Mouse (Mus musculus) embryonic facial prominence, embryonic 12.5 days (tissue): ENCODE data around the gene Enthd1. TPM values are rescaled to one million over a fixed set of nuclear protein-coding genes. Genes with fewer than 3 reads are reported as not detected.

Experiments
- ATAC-seq: fragments of 200-750 bp; cut with Nextera tagmentation; 2 replicates; pipeline ENCODE4 v1.8.0; 2017; ENCODE audit not compliant: insufficient number of reproducible peaks, insufficient read depth, low FRiP score, low TSS enrichment
- H3K27ac ChIP-seq: fragments of 300-500 bp; sonication (generic); 2 replicates; pipeline ENCODE4 v1.5.1; 2016; ENCODE audit warnings: mild to moderate bottlenecking
- H3K27me3 ChIP-seq: fragments of 300-500 bp; sonication (generic); 2 replicates; pipeline ENCODE4 v1.6.1; 2016; ENCODE audit warnings: mild to moderate bottlenecking, moderate library complexity
- H3K36me3 ChIP-seq: fragments of 300-500 bp; sonication (generic); 2 replicates; pipeline ENCODE4 v1.6.1; 2016; ENCODE audit warnings: mild to moderate bottlenecking
- H3K4me1 ChIP-seq: fragments of 300-500 bp; sonication (generic); 2 replicates; pipeline ENCODE4 v1.6.1; 2016
- H3K4me2 ChIP-seq: fragments of 300-500 bp; sonication (generic); replicated peaks from 2 replicates; pipeline ENCODE4 v1.6.1; 2016; ENCODE audit warnings: mild to moderate bottlenecking, moderate library complexity
- H3K4me3 ChIP-seq: fragments of 300-500 bp; sonication (generic); 2 replicates; pipeline ENCODE4 v1.5.1; 2016; ENCODE audit warnings: mild to moderate bottlenecking
- H3K9ac ChIP-seq: fragments of 300-500 bp; sonication (generic); 2 replicates; pipeline ENCODE4 v1.6.1; 2016; ENCODE audit warnings: mild to moderate bottlenecking, moderate library complexity
- H3K9me3 ChIP-seq: fragments of 300-500 bp; sonication (generic); 2 replicates; pipeline ENCODE4 v1.6.1; 2016; ENCODE audit warnings: mild to moderate bottlenecking, moderate library complexity
- WGBS: fragments of 180-500 bp; shearing (Covaris S2); methylation state at CpG from one replicate; pipeline ENCODE4 v1.1.7; 2016; 5-methylcytosine and 5-hydroxymethylcytosine counted together
- polyA plus RNA-seq: library from polyadenylated mRNA; unstranded; fragments of >200 nt; fragmentation: Nextera tagmentation; extraction: Ambion mirVana; gene quantifications from 2 replicates; pipeline ENCODE4 v1.2.1, GENCODE M21; 2016

Gene Enthd1
- polyA plus RNA-seq, 1 experiment from 2014 or later, result not detected

- Histone ChIP-seq H3K4me1 (no peaks in the 10 kb centered on the region), H3K36me3 (no peaks in the 10 kb centered on the region), H3K27ac (no peak overlapping the region), H3K9me3 (no peaks in the 10 kb centered on the region), H3K4me3 (no peak overlapping the region), H3K4me2 (no peak overlapping the region), H3K9ac (no peak overlapping the region), H3K27me3 (no peaks in the 10 kb centered on the region; the same call in 1 of the 2 replicates)
- no peak for ATAC-seq
- 58% methylated on average over 2 of the region's 2 CpGs for WGBS
These were observed 146.8 kb downstream of the Enthd1 start for GRCm38 (mm10) chr15:80418146-80418545.

- no peaks in the 10 kb centered on the region for H3K9me3 ChIP-seq
- ATAC-seq, result no peak
These were observed 147.9 kb downstream of the Enthd1 start for GRCm38 (mm10) chr15:80417066-80417465.

DNA sequence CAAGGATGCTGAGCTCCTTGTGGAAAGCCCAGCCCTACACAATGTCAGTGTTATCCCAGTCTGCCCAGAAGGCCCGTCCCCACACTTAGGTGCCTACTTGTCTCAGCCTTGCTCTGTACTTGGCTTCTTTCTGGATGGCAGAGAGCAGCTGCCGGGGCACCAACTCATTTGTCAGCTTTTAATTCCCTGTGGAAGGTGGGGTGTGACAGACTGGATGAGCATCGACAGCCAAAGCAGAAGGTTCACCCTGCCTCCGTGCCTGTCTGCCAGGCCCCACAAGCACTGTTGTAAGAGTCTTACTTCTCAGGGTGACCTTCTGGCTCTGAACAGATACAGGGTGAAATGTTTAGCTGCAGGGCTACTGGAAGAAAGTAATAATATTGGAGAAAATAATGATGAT is 149.8 kb downstream of the Enthd1 start:
- H3K9ac ChIP-seq, result no peak overlapping the region
- H3K4me3 ChIP-seq, result no peak overlapping the region
- 82% methylated on average over 4 of the region's 4 CpGs for WGBS
- no peak for ATAC-seq
- H3K4me2 ChIP-seq, result no peak overlapping the region
- H3K9me3 ChIP-seq, result no peaks in the 10 kb centered on the region
- no peaks in the 10 kb centered on the region for H3K36me3 ChIP-seq
- no peaks in the 10 kb centered on the region; the same call in 1 of the 2 replicates for H3K27me3 ChIP-seq
- H3K27ac ChIP-seq, result no peak overlapping the region
- no peaks in the 10 kb centered on the region for H3K4me1 ChIP-seq

More at GRCm38 (mm10) chr15:80417066-80417465, 147.9 kb downstream of the Enthd1 start:
- Histone ChIP-seq H3K9ac (no peak overlapping the region), H3K36me3 (no peaks in the 10 kb centered on the region), H3K4me1 (no peaks in the 10 kb centered on the region), H3K4me3 (no peak overlapping the region), H3K27me3 (no peaks in the 10 kb centered on the region; the same call in 1 of the 2 replicates), H3K27ac (no peak overlapping the region), H3K4me2 (no peak overlapping the region)
- WGBS, result 67% methylated on average over 8 of the region's 9 CpGs

DNA sequence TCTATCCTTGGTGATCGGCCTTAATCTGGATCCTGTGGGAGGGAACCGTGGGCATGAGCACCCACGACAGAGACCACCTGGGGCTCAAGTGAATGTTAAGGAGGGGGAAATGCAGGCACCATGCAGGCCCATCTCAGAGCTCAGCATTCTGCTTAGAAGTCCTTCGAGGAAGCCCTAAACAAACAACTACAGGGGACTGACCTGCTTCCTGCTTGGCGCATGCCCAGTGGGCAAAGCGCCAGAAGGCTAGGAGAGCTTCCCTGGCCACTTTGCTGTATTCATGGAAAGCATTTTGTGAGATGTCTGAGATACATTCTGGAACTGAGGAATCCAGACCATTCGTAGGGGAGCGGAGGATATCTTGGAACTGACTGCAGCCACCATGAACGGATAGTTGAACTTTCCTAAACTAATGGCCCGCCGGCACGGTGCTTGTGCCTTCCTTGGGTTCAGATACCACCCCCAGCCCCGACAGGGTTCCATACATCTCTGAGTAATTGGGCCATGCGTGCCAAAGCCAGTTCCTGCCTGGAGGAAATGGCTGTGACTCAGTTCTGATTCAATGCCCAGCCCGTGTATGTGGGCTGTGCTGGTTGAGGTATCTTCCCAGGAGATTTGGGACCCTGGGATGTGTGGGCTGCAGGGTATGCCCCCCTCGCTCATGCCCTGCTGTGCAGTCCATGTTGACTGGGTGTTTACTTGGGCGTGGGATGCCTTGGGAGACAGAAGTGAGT is 150.8 kb downstream of the Enthd1 start:
- Histone ChIP-seq H3K4me2 (no peak overlapping the region), H3K27ac (no peak overlapping the region), H3K4me3 (no peak overlapping the region), H3K9me3 (no peaks in the 10 kb centered on the region), H3K9ac (no peak overlapping the region), H3K36me3 (no peaks in the 10 kb centered on the region), H3K4me1 (no peaks in the 10 kb centered on the region), H3K27me3 (no peaks in the 10 kb centered on the region; the same call in 1 of the 2 replicates)
- 88% methylated on average over 17 of the region's 17 CpGs for WGBS
- ATAC-seq, result no peak

- H3K4me1 ChIP-seq, result no peaks in the 10 kb centered on the region
- H3K4me3 ChIP-seq, result no peak overlapping the region
- H3K27ac ChIP-seq, result no peak overlapping the region
- H3K27me3 ChIP-seq, result no peaks in the 10 kb centered on the region; the same call in 1 of the 2 replicates
- no peak overlapping the region for H3K9ac ChIP-seq
- no peaks in the 10 kb centered on the region for H3K9me3 ChIP-seq
- no peak for ATAC-seq
- no peak overlapping the region for H3K4me2 ChIP-seq
- 78% methylated on average over 4 of the region's 4 CpGs for WGBS
- H3K36me3 ChIP-seq, result no peaks in the 10 kb centered on the region
These were observed 151.9 kb downstream of the Enthd1 start for GRCm38 (mm10) chr15:80413070-80413469.

DNA sequence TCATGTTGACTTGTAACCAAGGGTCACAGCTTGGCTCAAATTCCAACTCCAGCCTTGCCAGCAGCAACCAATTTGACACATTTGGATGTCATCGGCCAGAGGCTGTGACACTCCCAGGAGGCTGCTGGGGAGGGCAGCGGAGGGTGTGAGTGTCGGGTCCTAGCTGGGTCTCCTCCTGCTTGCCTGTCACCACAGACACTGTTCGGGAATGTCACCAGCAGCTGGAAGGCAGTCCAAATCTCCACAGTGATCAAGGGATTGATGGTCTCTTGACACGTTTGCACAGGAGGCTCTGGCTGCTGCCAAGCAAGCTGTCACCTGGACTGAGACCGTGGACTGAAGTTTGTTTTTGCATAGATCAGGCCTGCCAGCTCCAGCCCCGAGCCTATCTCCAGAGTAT is 154.3 kb downstream of the Enthd1 start:
- no peaks in the 10 kb centered on the region for H3K4me1 ChIP-seq
- H3K27ac ChIP-seq, result no peak overlapping the region
- H3K36me3 ChIP-seq, result no peaks in the 10 kb centered on the region
- H3K9ac ChIP-seq, result no peak overlapping the region
- H3K4me2 ChIP-seq, result no peak overlapping the region
- no peak overlapping the region for H3K4me3 ChIP-seq
- WGBS, result 72% methylated on average over 7 of the region's 7 CpGs
- H3K9me3 ChIP-seq, result no peaks in the 10 kb centered on the region
- no peaks in the 10 kb centered on the region; the same call in 1 of the 2 replicates for H3K27me3 ChIP-seq
- ATAC-seq, result no peak

DNA sequence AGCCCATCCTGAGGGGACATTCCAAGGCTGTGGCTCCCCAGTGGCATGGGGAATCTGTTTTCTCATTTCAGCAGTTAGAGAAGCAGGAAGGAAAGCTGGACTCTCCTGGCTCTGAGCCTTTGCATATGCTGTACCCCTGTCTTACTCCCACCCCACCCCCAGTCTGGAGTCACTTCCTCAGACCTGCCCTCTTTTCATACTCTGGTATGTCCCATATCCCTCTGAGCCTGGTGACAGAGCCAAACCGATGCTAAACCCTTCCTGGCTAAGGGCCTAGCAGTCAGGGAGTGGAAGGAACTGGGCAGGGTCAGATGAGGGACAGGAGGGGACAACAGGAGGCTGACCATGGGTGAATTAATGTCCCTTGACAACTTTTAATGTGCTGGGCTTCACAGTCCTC is 157.1 kb downstream of the Enthd1 start:
- Histone ChIP-seq H3K9me3 (no peaks in the 10 kb centered on the region), H3K4me2 (no peak overlapping the region), H3K27ac (no peak overlapping the region), H3K4me3 (no peak overlapping the region), H3K27me3 (no peaks in the 10 kb centered on the region), H3K9ac (no peak overlapping the region), H3K36me3 (no peaks in the 10 kb centered on the region), H3K4me1 (no peaks in the 10 kb centered on the region)
- no peak for ATAC-seq
- WGBS, result 27% methylated on average over 1 of the region's 1 CpGs

Other genes with a start within 250 kb of the Enthd1 start
- gene Grap2, start 7.4 kb upstream of the Enthd1 start, polyA plus RNA-seq, result 3.0 and 4.0 TPM in 2 replicates
- gene Fam83f, start 106.7 kb upstream of the Enthd1 start, polyA plus RNA-seq, result 2.6 and 3.0 TPM in 2 replicates
- 37.7 and 40.8 TPM in 2 replicates for gene Tnrc6b, start 146.2 kb upstream of the Enthd1 start, polyA plus RNA-seq